Mouse (Mus musculus): ENCODE data around the gene Stoml2.

Stoml2 gene

GRCm38 (mm10) chr4:43038567-43039495, 7.3 kb upstream of the Stoml2 start:
- DNase-seq (ENCODE audit: low spot score in 2 of 2), result peak in 1 of 2 experiments; percentile 68

GRCm38 (mm10) chr4:43037860-43038566, 6.5 kb upstream of the Stoml2 start:
- DNase-seq (ENCODE audit: low spot score in 2 of 2), result no peak

- no peak for DNase-seq (ENCODE audit: low spot score in 2 of 2)
Measured at GRCm38 (mm10) chr4:43036356-43036755, 4.8 kb upstream of the Stoml2 start.

GRCm38 (mm10) chr4:43035851-43036250, 4.3 kb upstream of the Stoml2 start:
- no peak for DNase-seq (ENCODE audit: low spot score in 2 of 2)

- no peak for DNase-seq (ENCODE audit: low spot score in 2 of 2)
Measured at GRCm38 (mm10) chr4:43033481-43033880, 2.0 kb upstream of the Stoml2 start.

GRCm38 (mm10) chr4:43032501-43032900, 991 bp upstream of the Stoml2 start:
- DNase-seq (ENCODE audit: low spot score in 2 of 2), result no peak

- DNase-seq (ENCODE audit: low spot score in 2 of 2), result no peak
Measured at GRCm38 (mm10) chr4:43030780-43031230, 705 bp downstream of the Stoml2 start.

- DNase-seq (ENCODE audit: low spot score in 2 of 2), result no peak
Measured at GRCm38 (mm10) chr4:43030352-43030751, 1.2 kb downstream of the Stoml2 start.

GRCm38 (mm10) chr4:43029749-43030148, 1.8 kb downstream of the Stoml2 start:
- no peak for DNase-seq (ENCODE audit: low spot score in 2 of 2)

GRCm38 (mm10) chr4:43029121-43029520, 2.4 kb downstream of the Stoml2 start:
- no peak for DNase-seq (ENCODE audit: low spot score in 2 of 2)

- peak; percentile 89 to 92 for DNase-seq (ENCODE audit: low spot score in 2 of 2)
Measured at GRCm38 (mm10) chr4:43025084-43025960, 6.2 kb downstream of the Stoml2 start, which contains the start of gene Pigo. Pigo (minus strand) TSS chr4:43025819.

- no peak for DNase-seq (ENCODE audit: low spot score in 2 of 2)
Measured at GRCm38 (mm10) chr4:43024673-43025072, 6.8 kb downstream of the Stoml2 start.

GRCm38 (mm10) chr4:43021341-43021740, 10.2 kb downstream of the Stoml2 start:
- no peak for DNase-seq (ENCODE audit: low spot score in 2 of 2)

GRCm38 (mm10) chr4:43020876-43021275, 10.6 kb downstream of the Stoml2 start:
- DNase-seq (ENCODE audit: low spot score in 2 of 2), result no peak

GRCm38 (mm10) chr4:43019641-43020465, 11.7 kb downstream of the Stoml2 start:
- DNase-seq (ENCODE audit: low spot score in 2 of 2), result no peak

GRCm38 (mm10) chr4:43019176-43019575, 12.3 kb downstream of the Stoml2 start:
- DNase-seq (ENCODE audit: low spot score in 2 of 2), result no peak

GRCm38 (mm10) chr4:43018156-43018555, 13.4 kb downstream of the Stoml2 start:
- no peak for DNase-seq (ENCODE audit: low spot score in 2 of 2)

- DNase-seq (ENCODE audit: low spot score in 2 of 2), result no peak
Measured at GRCm38 (mm10) chr4:43012091-43012490, 19.4 kb downstream of the Stoml2 start.

GRCm38 (mm10) chr4:43010161-43011038, 21.1 kb downstream of the Stoml2 start, which contains the start of gene Fancg:
Fancg (minus strand) TSS chr4:43010506.
- DNase-seq (ENCODE audit: low spot score in 2 of 2), result peak; percentile 78 to 82

GRCm38 (mm10) chr4:43005765-43006164, 25.7 kb downstream of the Stoml2 start:
- DNase-seq (ENCODE audit: low spot score in 2 of 2), result no peak
